Mouse (Mus musculus) olfactory bulb, adult 2 months (tissue): ENCODE results near the gene Dll3. TPM values are rescaled to one million over a fixed set of nuclear protein-coding genes. Genes with fewer than 3 reads are reported as not detected.

Experiments
- H3K27ac ChIP-seq: fragments of 200-500 bp; 2 replicates; pipeline ENCODE4 v1.5.1; 2012; ENCODE audit warnings: low read depth, low read length; ENCODE audit not compliant: insufficient read depth
- H3K4me1 ChIP-seq: fragments of 200-500 bp; 2 replicates; pipeline ENCODE4 v1.6.1; 2012; ENCODE audit warnings: low read length; ENCODE audit not compliant: control insufficient read depth, insufficient read depth
- H3K4me3 ChIP-seq: fragments of 200-500 bp; 2 replicates; pipeline ENCODE4 v1.5.1; 2012; ENCODE audit warnings: mild to moderate bottlenecking, low read depth, low read length, moderate library complexity; ENCODE audit not compliant: insufficient read depth
- CTCF ChIP-seq: fragments of 200-500 bp; IDR thresholded peaks from 2 replicates; pipeline ENCODE4 v1.5.1; 2012; ENCODE audit warnings: low read depth, mild to moderate bottlenecking, low read length, moderate library complexity; ENCODE audit not compliant: insufficient read depth
- POLR2A ChIP-seq: fragments of 200-500 bp; IDR thresholded peaks from 2 replicates; pipeline ENCODE4 v1.6.1; 2012; ENCODE audit warnings: mild to moderate bottlenecking, low read depth, low read length, moderate library complexity; ENCODE audit not compliant: insufficient read depth
- WGBS: fragments of 180-500 bp; shearing (Covaris S2); methylation state at CpG from one replicate; pipeline ENCODE4 v1.1.7; 2018; 5-methylcytosine and 5-hydroxymethylcytosine counted together
- polyA plus RNA-seq: library from polyadenylated mRNA; stranded (reverse); fragments of >200 nt; gene quantifications from 2 replicates; pipeline ENCODE4 v1.2.4, GENCODE M21; 2012; ENCODE audit warnings: low replicate concordance; ENCODE audit not compliant: missing spikeins, insufficient read depth, insufficient read length

The Dll3 gene
- polyA plus RNA-seq, 1 experiment: not detected

GRCm38 (mm10) chr7:28338108-28338998 is 36.3 kb upstream of the Dll3 start, which contains the start of gene Supt5:
Supt5 (minus strand) TSS chr7:28338746.
- peak within 1 kb of the TSS; percentile 77 for H3K27ac ChIP-seq
- WGBS: under 1% methylated on average over 77 of the region's 77 CpGs
- H3K4me3 ChIP-seq: peak within 1 kb of the TSS; percentile 94
- no peak for TF ChIP-seq CTCF
- peak; percentile 76 for TF ChIP-seq POLR2A
- H3K4me1 ChIP-seq: peaks cover 3% of the 10 kb centered on the region; the same call in 1 of the 2 replicates

GRCm38 (mm10) chr7:28335471-28335870 is 33.4 kb upstream of the Dll3 start:
- no peak overlapping the region for H3K4me3 ChIP-seq
- 97% methylated on average over 2 of the region's 2 CpGs for WGBS
- TF ChIP-seq POLR2A (no peak), CTCF (no peak)
- peaks cover 3% of the 10 kb centered on the region; the same call in 1 of the 2 replicates for H3K4me1 ChIP-seq
- H3K27ac ChIP-seq: no peak overlapping the region

- Histone ChIP-seq H3K27ac (no peak overlapping the region), H3K4me3 (no peak overlapping the region), H3K4me1 (peaks cover 3% of the 10 kb centered on the region; the same call in 1 of the 2 replicates)
- WGBS: 86% methylated on average over 4 of the region's 4 CpGs
- no peak for TF ChIP-seq CTCF
- TF ChIP-seq POLR2A: no peak
Measured at GRCm38 (mm10) chr7:28334534-28334933, 32.5 kb upstream of the Dll3 start.

GRCm38 (mm10) chr7:28328260-28328659 is 26.2 kb upstream of the Dll3 start:
- WGBS: 96% methylated on average over 2 of the region's 2 CpGs
- H3K4me1 ChIP-seq: no peaks in the 10 kb centered on the region
- TF ChIP-seq CTCF: no peak
- no peak for TF ChIP-seq POLR2A
- no peak overlapping the region for H3K4me3 ChIP-seq
- no peak overlapping the region for H3K27ac ChIP-seq

GRCm38 (mm10) chr7:28326457-28326856 is 24.4 kb upstream of the Dll3 start:
- TF ChIP-seq CTCF (no peak), POLR2A (no peak)
- Histone ChIP-seq H3K4me1 (no peaks in the 10 kb centered on the region), H3K4me3 (no peak overlapping the region), H3K27ac (no peak overlapping the region)
- 82% methylated on average over 4 of the region's 4 CpGs for whole genome bisulfite sequencing

GRCm38 (mm10) chr7:28325293-28325692 is 23.3 kb upstream of the Dll3 start:
- Histone ChIP-seq H3K4me1 (no peaks in the 10 kb centered on the region), H3K27ac (no peak overlapping the region), H3K4me3 (no peak overlapping the region)
- TF ChIP-seq CTCF: no peak
- 96% methylated on average over 8 of the region's 8 CpGs for WGBS

- WGBS: 95% methylated on average over 15 of the region's 15 CpGs
- Histone ChIP-seq H3K27ac (no peak overlapping the region), H3K4me1 (no peaks in the 10 kb centered on the region), H3K4me3 (no peak overlapping the region)
- no peak for TF ChIP-seq CTCF
- TF ChIP-seq POLR2A: no peak
Measured at GRCm38 (mm10) chr7:28321974-28322720, 20.1 kb upstream of the Dll3 start.

GRCm38 (mm10) chr7:28318714-28319113 is 16.7 kb upstream of the Dll3 start:
- no peak overlapping the region for H3K4me3 ChIP-seq
- no peaks in the 10 kb centered on the region for H3K4me1 ChIP-seq
- H3K27ac ChIP-seq: no peak overlapping the region
- no peak for TF ChIP-seq POLR2A
- no peak for TF ChIP-seq CTCF
- WGBS: 93% methylated on average over 17 of the region's 17 CpGs

GRCm38 (mm10) chr7:28318036-28318435 is 16.0 kb upstream of the Dll3 start:
- H3K4me1 ChIP-seq: no peaks in the 10 kb centered on the region
- H3K4me3 ChIP-seq: no peak overlapping the region
- 87% methylated on average over 3 of the region's 3 CpGs for WGBS
- H3K27ac ChIP-seq: no peak overlapping the region
- TF ChIP-seq POLR2A (no peak), CTCF (no peak)
